ENCODE assay signal across 20 mouse cellular contexts in genomic region chr13:48691991-48692390, GRCm38 (mm10). TPM values are rescaled to one million over a fixed set of nuclear protein-coding genes. Genes with fewer than 3 reads are reported as not detected.
"Had no signal": no experiment of that assay in that cellular context is flagged by ENCODE, and none has a peak within 500 bp of the region (broad histone marks: within the 10 kb centered on the region; RNA-seq: fewer than 3 reads in every experiment).

No protein-coding gene starts in this region.

- DNase-seq: lung, adult 18-20 months; lung, embryonic 14.5 days; lung, postnatal 10 days; lung, postnatal 4 days; midbrain, embryonic 14.5 days; retina, postnatal 1 day; right cerebral cortex, postnatal 25 days; right cerebral cortex, postnatal 4 days; spleen, adult 18-20 months; thymus, adult 2 months; thymus, postnatal 25 days; thymus, postnatal 4 days had no signal

- H3K27ac ChIP-seq: midbrain, embryonic 10.5 days; midbrain, embryonic 12.5 days; neural tube, embryonic 13.5 days; neural tube, embryonic 15.5 days had no signal

- H3K27me3 ChIP-seq: midbrain, embryonic 12.5 days; neural tube, embryonic 13.5 days; neural tube, embryonic 15.5 days had no signal

- H3K4me3 ChIP-seq: midbrain, embryonic 10.5 days; midbrain, embryonic 12.5 days; myocyte; neural tube, embryonic 13.5 days; neural tube, embryonic 15.5 days had no signal

- H3K36me3 ChIP-seq: midbrain, embryonic 10.5 days; midbrain, embryonic 12.5 days; neural tube, embryonic 13.5 days; neural tube, embryonic 15.5 days had no signal

- H3K9me3 ChIP-seq: neural tube, embryonic 15.5 days had no signal

RNA-seq across cellular contexts. Expression of gene Barx1, which starts 29.2 kb away (rescaled TPM):
- polyA plus RNA-seq: midbrain, embryonic 14.5 days; midbrain, embryonic 16.5 days; myocyte; neural tube, embryonic 11.5 days; urinary bladder, adult 2 months had no signal
